Mouse (Mus musculus) ES-Bruce4 (cell line): ENCODE measurements at regions not wholly inside any gene's neighbourhood (a gene's known extent, or its start where the extent isn't known, plus 50 kb on each side); places are given as distances from the start of the nearest gene placed in this dataset.
A peak's percentile ranks its signal among the peaks of the same experiment; 100 is the strongest.

Experiments used
- CTCF ChIP-seq: IDR thresholded peaks from one replicate; pipeline ENCODE4 v1.8.1; 2011; ENCODE audit warnings: low read depth, low read length
- EP300 ChIP-seq: IDR thresholded peaks from 2 replicates; pipeline ENCODE4 v1.6.1; 2011; ENCODE audit warnings: low read depth, low read length; ENCODE audit not compliant: insufficient read depth

- TF ChIP-seq CTCF: peak; percentile 68
- no peak for TF ChIP-seq EP300
Observed at GRCm38 (mm10) chr5:116933105-116933504, 182.8 kb downstream of the Suds3 start.
